Mouse (Mus musculus): ENCODE measurements around the gene Usp2.

DNA sequence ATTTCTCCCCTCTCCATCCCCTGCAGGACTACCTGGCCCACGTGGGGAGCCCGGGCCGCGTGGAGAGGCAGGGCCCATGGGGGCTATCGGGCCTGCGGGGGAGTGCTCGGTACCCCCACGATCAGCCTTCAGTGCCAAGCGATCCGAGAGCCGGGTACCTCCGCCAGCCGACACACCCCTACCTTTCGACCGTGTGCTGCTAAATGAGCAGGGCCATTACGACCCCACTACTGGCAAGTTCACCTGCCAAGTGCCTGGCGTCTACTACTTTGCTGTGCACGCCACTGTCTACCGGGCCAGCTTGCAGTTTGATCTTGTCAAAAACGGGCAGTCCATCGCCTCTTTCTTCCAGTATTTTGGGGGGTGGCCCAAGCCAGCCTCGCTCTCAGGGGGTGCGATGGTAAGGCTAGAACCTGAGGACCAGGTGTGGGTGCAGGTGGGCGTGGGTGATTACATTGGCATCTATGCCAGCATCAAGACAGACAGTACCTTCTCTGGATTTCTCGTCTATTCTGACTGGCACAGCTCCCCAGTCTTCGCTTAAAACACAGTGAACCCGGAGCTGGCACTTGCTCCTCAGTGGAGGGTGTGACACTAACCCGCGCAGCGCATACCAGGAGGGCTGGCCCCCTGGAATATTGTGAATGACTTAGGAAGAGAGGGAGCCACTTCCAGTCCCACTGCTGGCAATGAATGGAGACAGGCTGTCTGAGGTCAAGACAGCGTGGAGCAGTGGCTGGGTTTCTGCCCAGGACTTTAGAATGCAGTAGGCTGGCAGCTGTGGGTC lies 41.6 kb downstream of the Usp2 start:
- TF ChIP-seq CTCF (IDR thresholded peaks at IDR 0.05; ENCODE audit: control insufficient read depth, insufficient read depth, insufficient replicate concordance, low read depth, low read length) (no peak), POLR2A (IDR thresholded peaks at IDR 0.05; ENCODE audit: control insufficient read depth, low read depth, low read length) (no peak)
